Mouse (Mus musculus) v-Abl transformed pro-B cells (cell line): Measurements from ENCODE around the gene Tspan9.

Experiments
- in situ Hi-C, 2 experiments: fragments of 400-800 bp; cut with MboI; formaldehyde crosslinking; loops; one replicate each; pipeline ENCODE4 v1.15.1; 2025; ENCODE audit not compliant: unreplicated experiment in 2 of 2

Tspan9 gene

GRCm38 (mm10) chr6:128134196-128134924 lies 9.0 kb downstream of the Tspan9 start:
- in situ Hi-C loops = no loop called here

DNA sequence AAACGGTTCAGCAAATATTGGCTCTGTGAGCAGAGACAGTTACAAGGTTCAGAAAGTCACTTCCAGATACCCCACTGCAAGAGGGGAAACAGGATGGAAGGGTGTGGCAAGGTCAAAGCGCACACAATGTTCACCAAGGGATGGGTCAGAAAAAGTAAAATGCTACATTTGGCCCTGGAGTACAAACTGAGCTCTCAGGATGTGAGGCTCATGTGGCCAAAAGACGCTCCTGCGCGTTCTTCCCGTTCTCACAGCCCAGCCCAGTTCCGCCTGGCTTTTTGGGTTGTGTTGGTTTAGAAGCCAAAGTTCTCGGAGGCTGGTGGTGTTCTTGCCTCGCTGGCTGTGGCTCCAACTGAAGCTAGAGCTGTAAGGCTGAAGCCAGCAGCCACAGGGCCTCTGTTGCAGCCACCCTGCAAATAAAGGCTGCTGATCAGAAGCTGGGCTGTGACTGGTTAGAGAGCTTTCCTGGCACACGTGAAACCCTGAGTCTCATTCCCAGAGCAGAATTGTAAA lies 9.7 kb downstream of the Tspan9 start:
- in situ Hi-C loops = no loop called here

- in situ Hi-C loops = no loop called here
Measured at GRCm38 (mm10) chr6:128132581-128132980, 10.8 kb downstream of the Tspan9 start.

- in situ Hi-C loops = no loop called here
Measured at GRCm38 (mm10) chr6:128131390-128131789, 12.0 kb downstream of the Tspan9 start.

DNA sequence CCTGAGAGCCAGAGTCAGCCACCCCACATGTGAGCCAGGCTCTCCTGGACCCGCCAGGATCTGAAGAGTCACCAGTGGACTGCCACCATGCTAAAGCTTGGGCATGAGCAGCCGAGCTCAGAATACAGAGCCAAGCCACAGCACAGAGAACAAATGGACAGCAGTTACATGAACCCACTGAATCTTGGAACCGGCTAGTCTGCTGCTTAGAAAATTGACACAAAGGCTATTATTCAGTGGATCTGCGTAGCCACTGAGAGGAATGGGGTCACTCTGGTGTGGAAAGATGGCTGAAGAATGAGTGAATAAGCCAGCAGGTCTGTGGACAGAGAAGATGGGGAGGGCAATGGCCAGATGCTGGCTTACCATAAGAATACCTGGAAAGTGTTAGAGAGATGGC lies 12.7 kb downstream of the Tspan9 start:
- in situ Hi-C loops = no loop called here

GRCm38 (mm10) chr6:128129382-128129781 lies 14.0 kb downstream of the Tspan9 start:
- in situ Hi-C loops = no loop called here

DNA sequence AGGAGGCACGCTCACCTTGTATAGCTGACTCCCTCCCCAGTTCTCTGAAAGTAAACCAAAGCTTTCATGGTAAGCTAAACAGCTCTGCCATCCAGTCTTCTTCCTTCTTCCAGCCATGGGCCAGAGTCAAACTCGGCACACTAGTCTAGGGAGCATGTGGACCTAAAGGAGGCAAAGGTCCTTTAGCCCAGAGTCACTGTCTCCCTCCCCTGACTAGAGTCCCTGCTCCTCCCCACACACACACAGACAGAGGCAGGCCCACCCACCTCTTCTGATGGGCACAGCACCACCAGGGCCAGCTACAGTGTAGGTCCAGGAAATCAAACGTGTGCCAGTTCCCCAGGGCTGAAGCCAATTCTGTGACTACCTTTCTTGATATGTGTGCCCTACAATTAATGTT lies 16.1 kb downstream of the Tspan9 start:
- in situ Hi-C loops = no loop called here

DNA sequence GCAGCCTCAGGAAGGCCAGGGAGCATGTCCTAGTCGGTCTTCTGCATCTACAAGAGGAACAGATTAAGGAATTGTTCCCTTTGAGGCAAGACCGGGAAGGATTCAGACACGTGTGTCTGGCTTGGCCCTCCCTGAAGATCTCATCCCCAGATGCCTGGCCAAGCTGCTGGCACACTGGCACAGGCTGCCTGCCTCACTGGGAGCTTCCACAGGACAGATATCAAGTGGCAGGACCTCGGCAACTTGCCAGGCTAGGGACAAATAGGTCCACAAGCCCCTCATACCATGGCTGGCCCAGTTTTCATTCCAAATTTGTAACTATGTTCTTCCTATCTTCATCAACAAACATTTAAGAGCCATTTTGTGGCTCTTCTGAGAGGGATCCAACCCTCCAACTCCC lies 16.5 kb downstream of the Tspan9 start:
- in situ Hi-C loops = no loop called here

DNA sequence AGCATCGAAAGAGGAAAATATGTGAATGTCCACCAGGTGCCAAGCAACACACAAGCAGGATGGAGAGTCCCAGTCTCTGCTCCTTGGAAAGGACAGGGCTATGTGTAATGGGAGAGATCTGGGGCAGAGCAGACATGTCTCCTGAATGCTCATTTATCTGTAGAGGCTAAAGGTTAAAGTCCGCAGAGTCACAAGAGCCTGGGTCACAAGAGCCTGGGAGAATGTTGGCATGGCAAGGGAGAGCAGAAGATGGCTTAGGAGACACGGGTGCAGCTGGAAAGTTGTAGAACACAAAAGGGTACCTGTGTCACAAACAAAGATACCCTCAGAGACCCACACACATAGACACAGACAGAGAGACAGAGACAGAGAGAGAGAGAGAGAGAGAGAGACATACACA lies 17.9 kb downstream of the Tspan9 start:
- in situ Hi-C loops = no loop called here

DNA sequence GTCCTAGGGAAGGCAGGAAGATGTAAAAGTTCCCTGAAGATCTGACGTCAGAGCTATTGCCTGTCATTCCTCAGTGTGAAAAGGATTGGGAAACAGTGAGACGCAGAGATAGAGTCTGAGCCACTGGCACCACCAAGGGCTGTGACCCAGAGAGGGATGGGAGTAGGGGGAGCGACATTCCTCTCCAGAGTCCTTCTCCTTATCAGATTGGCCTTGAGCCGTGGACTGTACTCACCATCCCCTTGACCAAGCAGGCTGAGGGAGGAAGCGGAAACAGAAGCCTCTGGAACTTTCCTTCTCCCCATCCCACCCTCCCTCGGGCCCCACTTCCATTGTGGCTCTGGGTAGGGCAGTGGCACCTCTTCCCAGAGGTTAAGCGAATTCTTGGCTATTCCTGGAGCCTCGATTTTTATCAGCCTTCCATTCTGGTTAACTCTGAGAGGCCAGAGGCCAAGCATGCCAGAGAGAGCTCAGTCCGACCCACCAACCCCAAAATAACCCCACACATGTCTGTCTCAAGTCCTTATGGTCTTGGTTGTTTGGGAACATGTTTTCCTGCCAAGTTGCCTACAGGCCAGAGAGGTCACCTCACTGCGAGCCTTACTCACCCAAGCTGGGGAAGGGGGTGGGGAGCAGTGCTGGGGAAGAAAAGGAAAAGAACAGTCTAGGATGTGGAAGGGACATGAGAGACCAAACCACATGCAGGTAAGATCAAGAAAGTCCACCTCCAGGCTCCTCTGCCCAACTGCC lies 19.0 kb downstream of the Tspan9 start:
- in situ Hi-C loops = no loop called here

DNA sequence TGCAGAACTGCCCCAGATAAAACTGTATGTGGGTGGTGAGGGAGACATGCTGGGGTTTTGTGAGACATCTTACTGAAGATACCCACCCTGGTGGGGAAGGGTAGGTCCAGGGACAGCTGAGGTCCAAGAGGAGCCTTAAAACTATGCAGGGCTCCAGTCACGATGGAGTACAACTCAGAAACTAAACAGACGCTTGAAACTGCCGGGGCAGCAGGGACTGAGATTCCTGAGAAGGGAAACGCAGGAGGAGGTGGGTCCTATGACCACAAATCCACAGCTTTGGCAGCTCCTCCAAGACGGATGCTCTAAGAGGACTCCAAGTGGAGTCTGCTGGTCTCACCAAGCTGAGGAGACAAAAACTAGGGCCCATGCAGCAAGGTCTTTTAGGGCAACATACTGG lies 21.3 kb downstream of the Tspan9 start:
- in situ Hi-C loops = no loop called here

- in situ Hi-C loops = no loop called here
Measured at GRCm38 (mm10) chr6:128121691-128122090, 21.7 kb downstream of the Tspan9 start.

DNA sequence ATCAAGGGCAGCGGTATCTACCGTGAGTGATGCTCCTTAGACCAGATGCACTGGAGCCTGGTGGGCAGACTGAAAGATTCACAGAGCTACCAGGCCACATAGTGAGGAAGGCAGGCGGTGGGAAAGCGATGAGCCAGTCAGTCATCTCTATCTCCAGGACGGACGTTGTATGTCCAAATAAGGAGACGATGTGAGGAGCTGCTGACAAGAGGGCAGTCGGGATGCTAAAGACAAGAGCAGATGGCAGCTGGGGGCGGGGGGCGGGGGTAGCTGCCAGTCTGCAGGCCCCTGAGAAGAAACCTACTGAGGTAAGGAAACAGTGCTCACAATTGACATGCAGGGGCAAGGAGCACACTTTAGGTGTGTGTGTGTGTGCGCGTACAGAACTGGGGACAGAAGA lies 22.6 kb downstream of the Tspan9 start:
- in situ Hi-C loops = no loop called here

DNA sequence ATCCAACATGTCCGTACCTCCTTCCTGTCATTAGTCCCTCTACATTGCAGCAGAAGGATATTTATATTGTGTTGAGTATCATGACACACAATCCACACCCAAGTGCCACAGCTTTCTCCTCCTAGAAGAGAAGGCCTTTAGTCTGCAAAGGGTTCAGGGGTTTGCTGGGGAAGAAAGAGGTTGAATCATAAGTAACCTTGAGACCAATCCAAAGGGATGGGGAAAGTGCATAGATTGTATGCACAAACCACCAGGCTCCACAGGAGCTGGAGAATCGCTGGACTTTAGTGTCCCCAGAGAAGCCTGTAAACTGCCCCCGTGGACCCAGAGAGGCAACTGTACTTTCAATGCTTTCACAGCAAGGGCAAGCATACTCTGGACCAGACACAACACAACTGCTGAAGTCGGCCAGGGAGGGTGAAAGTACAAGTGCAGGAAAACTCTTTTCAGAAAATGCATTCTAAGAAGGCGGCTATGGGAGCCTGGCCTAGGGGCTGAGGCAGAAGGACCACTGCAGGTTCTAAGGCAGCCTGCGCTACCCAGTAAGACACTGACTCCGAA lies 24.6 kb downstream of the Tspan9 start:
- in situ Hi-C loops = no loop called here

DNA sequence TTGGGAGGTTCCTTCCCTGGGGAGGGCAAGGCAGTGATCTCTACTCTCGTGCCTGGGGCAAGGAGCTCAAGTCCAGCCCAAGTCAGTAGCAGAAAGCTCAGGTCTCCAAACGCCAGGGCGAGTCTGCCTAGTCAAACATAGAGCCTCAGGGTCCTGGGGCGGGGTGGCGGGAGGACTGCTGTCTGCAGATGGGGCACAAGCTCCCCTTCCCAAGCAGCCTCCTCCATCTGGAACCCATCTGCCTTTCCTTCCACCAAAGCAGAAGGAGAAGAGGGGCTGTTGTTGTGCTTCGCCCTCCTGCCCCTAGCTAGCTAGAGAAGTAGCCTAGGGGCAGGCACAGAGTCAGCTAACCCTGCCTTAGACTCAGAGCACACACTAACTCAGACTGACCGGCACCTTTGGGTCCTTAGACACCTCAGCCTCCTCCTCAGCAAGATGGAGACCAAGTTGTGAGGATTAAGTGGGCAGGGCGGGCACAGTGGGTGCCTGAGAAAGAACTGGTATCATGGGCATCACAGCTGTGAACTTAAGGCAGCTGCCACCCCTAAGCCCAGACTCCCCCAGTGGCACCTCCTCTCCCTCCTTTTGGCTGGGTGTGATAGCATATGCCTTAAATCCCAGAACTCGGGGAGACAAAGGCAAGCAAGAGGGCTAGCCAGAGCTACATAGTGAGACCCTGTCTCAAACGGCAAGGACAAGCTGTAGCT lies 26.4 kb downstream of the Tspan9 start:
- in situ Hi-C loops = no loop called here

DNA sequence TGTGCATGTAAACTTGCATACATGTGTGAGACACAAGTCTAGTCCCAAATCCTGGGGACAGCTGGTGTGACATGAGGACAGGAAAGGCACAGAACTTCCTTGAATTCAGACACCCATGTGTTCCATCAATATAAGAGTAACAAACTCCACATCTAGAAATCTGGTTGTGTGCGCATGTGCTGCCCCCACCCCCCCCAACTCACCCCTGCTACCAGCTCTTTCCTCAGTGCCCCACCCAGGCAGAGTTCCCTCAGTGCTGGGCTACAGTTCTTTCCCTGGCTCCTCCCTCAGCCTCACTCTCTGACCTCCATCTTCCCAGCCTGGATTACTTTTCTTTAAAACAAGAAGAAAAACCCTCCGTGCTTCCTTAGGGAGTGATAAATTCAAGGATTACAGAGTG lies 27.1 kb downstream of the Tspan9 start:
- in situ Hi-C loops = no loop called here

DNA sequence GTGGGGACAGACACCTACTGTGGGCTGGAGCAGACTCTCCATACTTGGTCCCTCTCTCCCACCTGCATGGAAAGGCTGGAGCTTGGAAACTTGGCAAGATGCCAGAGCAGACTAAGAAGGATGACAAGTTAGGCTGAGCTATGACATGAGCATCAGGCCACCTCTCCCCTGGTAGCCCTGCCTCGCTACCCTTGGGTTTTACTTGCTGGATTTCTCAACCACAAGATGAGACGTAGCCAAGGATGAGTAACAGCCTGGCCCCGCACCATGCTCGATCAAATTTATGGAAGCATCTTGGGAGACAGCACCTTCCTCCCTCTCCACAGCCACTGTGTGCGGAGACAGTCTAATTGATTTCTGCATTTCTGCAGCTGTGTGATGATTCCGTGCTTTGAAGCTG lies 28.3 kb downstream of the Tspan9 start:
- in situ Hi-C loops = no loop called here

- in situ Hi-C loops = no loop called here
Measured at GRCm38 (mm10) chr6:128112605-128113004, 30.8 kb downstream of the Tspan9 start.

DNA sequence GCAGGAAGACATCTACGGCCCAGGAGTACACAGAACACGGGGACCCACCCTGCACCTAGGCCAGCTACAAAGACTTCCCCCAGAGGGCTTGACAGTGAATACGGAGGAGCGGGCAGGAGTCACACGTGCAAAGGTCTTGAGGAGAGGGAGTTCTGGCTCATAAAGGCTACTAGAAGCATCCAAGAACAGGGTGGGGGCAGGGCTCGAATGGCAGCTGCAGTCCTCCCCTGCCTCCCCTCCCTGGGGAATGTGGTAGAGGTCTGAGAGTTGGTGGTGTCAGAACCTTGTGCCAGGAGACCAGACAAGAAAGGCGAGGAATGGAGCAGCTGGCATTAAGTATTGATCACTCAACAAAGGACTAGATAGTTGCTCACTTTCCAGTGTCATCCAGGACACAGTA lies 31.6 kb downstream of the Tspan9 start:
- in situ Hi-C loops = no loop called here

DNA sequence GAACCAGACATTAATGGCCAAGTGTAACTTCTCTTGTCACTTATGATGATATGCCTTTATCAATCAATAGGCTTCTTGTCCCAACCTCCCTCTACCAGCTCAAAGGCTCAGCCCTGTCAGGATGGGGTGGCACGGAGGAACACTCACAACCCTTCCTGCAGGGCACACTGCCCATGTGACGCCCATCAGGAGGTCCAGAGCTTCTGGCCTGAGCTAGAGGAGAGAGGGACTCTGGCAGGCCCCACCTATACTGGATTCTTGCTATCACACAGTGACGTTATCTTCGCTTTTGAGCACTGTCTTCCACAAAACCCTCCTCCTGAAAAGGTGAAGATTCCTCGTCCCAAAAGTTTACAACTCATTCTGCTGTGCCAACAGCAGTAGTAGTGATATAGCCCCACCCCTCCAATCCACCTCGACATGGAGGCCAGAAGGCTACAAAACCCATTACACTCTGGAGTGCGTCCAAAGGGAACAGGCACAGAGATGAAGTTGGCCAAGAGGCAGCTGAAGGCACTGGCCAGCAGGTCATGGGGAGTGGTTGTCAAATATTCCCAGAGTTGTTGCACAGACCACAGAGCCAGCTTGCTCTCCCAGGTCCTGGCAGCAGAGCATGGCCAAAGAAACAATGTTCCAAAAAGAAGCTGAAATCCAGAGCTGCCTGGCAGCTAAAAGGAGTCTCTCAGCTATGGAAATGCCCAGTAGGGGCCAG lies 34.9 kb downstream of the Tspan9 start:
- in situ Hi-C loops = no loop called here

DNA sequence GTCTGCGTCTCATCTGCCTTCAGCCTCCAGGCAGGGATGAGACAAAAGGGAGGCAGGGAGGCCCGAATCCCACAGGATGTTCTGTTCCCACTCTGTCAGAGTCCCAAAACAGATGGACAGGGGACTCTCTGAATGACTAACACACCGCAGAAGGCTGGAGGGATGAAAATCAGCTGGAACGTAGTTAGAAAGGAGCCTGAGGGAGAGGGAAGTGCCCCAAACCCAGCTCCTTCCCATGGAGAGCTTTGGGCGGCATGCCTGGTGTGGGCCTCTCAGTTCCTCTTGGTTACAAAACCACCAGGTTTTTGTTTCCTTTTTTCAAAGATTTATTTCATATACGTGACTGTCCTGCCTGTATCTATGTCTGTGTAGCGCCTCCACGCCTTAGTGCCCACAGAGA lies 35.7 kb downstream of the Tspan9 start:
- in situ Hi-C loops = no loop called here
